Mouse (Mus musculus): ENCODE results near the gene Slc6a8. TPM values are rescaled to one million over a fixed set of nuclear protein-coding genes. Genes with fewer than 3 reads are reported as not detected.

The Slc6a8 gene
- total and polyA plus RNA-seq, 3 experiments = 5.4 to 11.9 TPM; not detected in 1

DNA sequence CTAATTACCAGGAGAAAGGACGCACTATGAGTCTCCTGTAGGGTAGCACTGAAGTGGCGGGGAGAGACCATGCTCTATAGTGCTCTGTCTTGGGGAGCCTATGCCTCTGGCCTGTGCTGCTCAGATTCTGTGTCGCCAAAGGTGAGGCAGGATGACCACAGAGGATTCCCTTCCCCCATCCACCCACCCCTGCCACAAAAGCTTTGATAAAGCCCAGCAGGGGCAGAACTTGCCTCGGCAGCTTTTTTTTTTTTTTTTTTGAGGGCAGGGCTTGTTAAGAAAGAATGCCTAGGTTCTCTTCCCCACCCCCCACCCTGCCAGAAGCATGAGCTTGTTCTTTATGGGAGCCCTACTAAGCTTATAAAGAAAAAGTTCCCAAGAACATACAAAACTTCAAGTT lies 27.8 kb upstream of the Slc6a8 start:
- Histone ChIP-seq H3K27ac (ENCODE audit: control insufficient read depth, low read depth, low read length) (no peak overlapping the region), H3K36me3 (ENCODE audit: control insufficient read depth in 1 of 2, insufficient read depth in 2 of 2, low read length in 2 of 2) (no peaks in the 10 kb centered on the region), H3K79me2 (ENCODE audit: control insufficient read depth, insufficient read depth, low read length, poor library complexity) (no peaks in the 10 kb centered on the region), H3K4me3 (ENCODE audit: control insufficient read depth in 1 of 2, insufficient read depth in 1 of 2, low read depth in 2 of 2, low read length in 2 of 2) (no peak overlapping the region), H3K9ac (ENCODE audit: control insufficient read depth, low read depth, low read length, poor library complexity, severe bottlenecking) (no peak overlapping the region), H3K27me3 (ENCODE audit: control insufficient read depth in 1 of 2, insufficient read depth in 2 of 2, low read length in 2 of 2) (no peaks in the 10 kb centered on the region), H3K4me1 (ENCODE audit: control insufficient read depth in 1 of 2, insufficient read depth in 2 of 2, low read length in 2 of 2) (no peaks in the 10 kb centered on the region), H3K9me3 (replicated peaks; ENCODE audit: insufficient read depth, low read length) (no peaks in the 10 kb centered on the region)
- no peak for DNase-seq (ENCODE audit: low read depth, low spot score)
- TF ChIP-seq ZNF384 (IDR thresholded peaks at IDR 0.05; ENCODE audit: low read depth, low read length) = 0 out of 2 replicates have a peak, but pooled peaks have one; percentile 30
- no peak for TF ChIP-seq JUND (IDR thresholded peaks at IDR 0.05; ENCODE audit: low read depth, low read length)

DNA sequence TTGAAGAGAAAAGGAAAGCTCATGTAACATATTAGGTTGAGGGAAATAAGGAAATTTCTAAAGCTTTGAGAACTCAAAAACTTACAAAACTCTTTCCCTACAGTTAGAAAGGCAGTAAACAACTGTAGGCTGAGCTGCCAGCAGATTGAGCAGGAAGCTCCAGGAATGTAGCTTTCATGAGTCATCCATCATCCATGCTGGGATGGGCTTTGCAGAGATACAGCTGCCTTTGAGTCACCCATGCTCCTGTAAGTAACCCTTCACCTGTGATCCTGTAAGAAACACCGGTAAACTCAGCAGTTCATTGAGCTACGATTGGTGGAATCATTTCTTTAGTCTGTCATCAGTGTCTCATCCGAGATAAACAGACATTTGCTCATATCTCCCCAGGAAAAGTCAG lies 22.1 kb upstream of the Slc6a8 start:
- DNase-seq (ENCODE audit: low read depth, low spot score) = no peak
- peaks cover 0 to 3% of the 10 kb centered on the region in 2 experiments; a peak in 1 of 4 replicates for H3K4me1 ChIP-seq (ENCODE audit: control insufficient read depth in 1 of 2, insufficient read depth in 2 of 2, low read length in 2 of 2)
- no peak overlapping the region for H3K9ac ChIP-seq (ENCODE audit: control insufficient read depth, low read depth, low read length, poor library complexity, severe bottlenecking)
- H3K79me2 ChIP-seq (ENCODE audit: control insufficient read depth, insufficient read depth, low read length, poor library complexity) = no peaks in the 10 kb centered on the region
- H3K27ac ChIP-seq (ENCODE audit: control insufficient read depth, low read depth, low read length) = no peak overlapping the region
- no peaks in the 10 kb centered on the region for H3K36me3 ChIP-seq (ENCODE audit: control insufficient read depth in 1 of 2, insufficient read depth in 2 of 2, low read length in 2 of 2)
- H3K27me3 ChIP-seq (ENCODE audit: control insufficient read depth in 1 of 2, insufficient read depth in 2 of 2, low read length in 2 of 2) = no peaks in the 10 kb centered on the region
- no peak overlapping the region for H3K4me3 ChIP-seq (ENCODE audit: control insufficient read depth in 1 of 2, insufficient read depth in 1 of 2, low read depth in 2 of 2, low read length in 2 of 2)
- H3K9me3 ChIP-seq (replicated peaks; ENCODE audit: insufficient read depth, low read length) = no peaks in the 10 kb centered on the region
- TF ChIP-seq TBP (IDR thresholded peaks at IDR 0.05; ENCODE audit: low read depth, low read length) (no peak), USF2 (IDR thresholded peaks at IDR 0.05; ENCODE audit: borderline replicate concordance in 1 of 2, insufficient read depth in 1 of 2, low read depth in 1 of 2, low read length in 2 of 2) (no peak), MAZ (IDR thresholded peaks at IDR 0.05; ENCODE audit: low read depth, low read length) (no peak)

DNA sequence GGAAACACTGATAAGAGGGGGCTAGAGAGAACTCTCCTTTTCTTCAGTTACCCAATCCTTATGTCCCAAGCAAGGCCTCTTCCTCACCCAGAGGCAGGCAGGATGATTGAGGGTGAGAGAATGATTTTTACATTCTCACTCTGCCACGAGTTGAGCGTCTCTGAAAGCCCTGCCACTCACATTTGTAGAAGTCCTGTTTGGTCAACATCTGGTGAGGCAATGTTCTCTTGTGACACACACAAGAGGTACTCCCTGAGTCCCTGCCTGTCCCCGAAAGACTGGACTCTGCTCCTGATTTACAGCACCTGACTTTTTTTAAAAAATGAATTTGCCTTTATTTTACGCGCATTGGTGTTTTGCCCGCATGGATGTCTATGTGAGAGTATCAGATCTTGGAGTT lies 19.6 kb upstream of the Slc6a8 start:
- Histone ChIP-seq H3K4me3 (ENCODE audit: control insufficient read depth in 1 of 2, insufficient read depth in 1 of 2, low read depth in 2 of 2, low read length in 2 of 2) (no peak overlapping the region), H3K36me3 (ENCODE audit: control insufficient read depth in 1 of 2, insufficient read depth in 2 of 2, low read length in 2 of 2) (no peaks in the 10 kb centered on the region)
- no peak for TF ChIP-seq CHD2 (IDR thresholded peaks at IDR 0.05; ENCODE audit: low read length)
- no peak for TF ChIP-seq TBP (IDR thresholded peaks at IDR 0.05; ENCODE audit: low read depth, low read length)
- TF ChIP-seq JUND (IDR thresholded peaks at IDR 0.05; ENCODE audit: low read depth, low read length) = no peak
- no peak for TF ChIP-seq NRF1 (IDR thresholded peaks at IDR 0.05; ENCODE audit: insufficient read depth, low read depth, low read length, poor library complexity, severe bottlenecking)
- no peak for TF ChIP-seq NELFE (IDR thresholded peaks at IDR 0.05; ENCODE audit: low read depth, low read length)
- TF ChIP-seq CHD1 (IDR thresholded peaks at IDR 0.05; ENCODE audit: low read depth, low read length) = no peak
- TF ChIP-seq USF1 (IDR thresholded peaks at IDR 0.05; ENCODE audit: low read depth, low read length) = no peak
- no peak for TF ChIP-seq RCOR1 (IDR thresholded peaks at IDR 0.05; ENCODE audit: low read depth, low read length)
- no peak for TF ChIP-seq HCFC1 (IDR thresholded peaks at IDR 0.05; ENCODE audit: low read depth, low read length)
- TF ChIP-seq GABPA (IDR thresholded peaks at IDR 0.05; ENCODE audit: low read depth, low read length) = no peak
- no peak for TF ChIP-seq EP300 (IDR thresholded peaks at IDR 0.05; ENCODE audit: low read depth in 1 of 2, low read length in 2 of 2)
- TF ChIP-seq MAFK (IDR thresholded peaks at IDR 0.05; ENCODE audit: borderline replicate concordance, low read depth, low read length) = no peak
- TF ChIP-seq ELF1 (IDR thresholded peaks at IDR 0.05; ENCODE audit: low read depth, low read length) = no peak
- no peak for TF ChIP-seq MXI1 (IDR thresholded peaks at IDR 0.05; ENCODE audit: low read depth, low read length)
- TF ChIP-seq GATA1 (IDR thresholded peaks at IDR 0.05; ENCODE audit: low read depth, low read length) = no peak
- TF ChIP-seq POLR2AphosphoS2 (IDR thresholded peaks at IDR 0.05; ENCODE audit: low read length) = no peak
- no peak for TF ChIP-seq MEF2A (IDR thresholded peaks at IDR 0.05; ENCODE audit: extremely low read depth, insufficient replicate concordance, low read depth, low read length, poor library complexity, severe bottlenecking)

More for the DNA sequence above, 19.6 kb upstream of the Slc6a8 start:
- no peaks in the 10 kb centered on the region for H3K9me3 ChIP-seq (replicated peaks; ENCODE audit: insufficient read depth, low read length)
- H3K79me2 ChIP-seq (ENCODE audit: control insufficient read depth, insufficient read depth, low read length, poor library complexity) = no peaks in the 10 kb centered on the region
- no peak overlapping the region for H3K27ac ChIP-seq (ENCODE audit: control insufficient read depth, low read depth, low read length)
- H3K4me1 ChIP-seq (ENCODE audit: control insufficient read depth in 1 of 2, insufficient read depth in 2 of 2, low read length in 2 of 2) = peaks cover 0 to 11% of the 10 kb centered on the region in 2 experiments; a peak in 1 of 4 replicates
- DNase-seq (ENCODE audit: low read depth, low spot score) = no peak
- no peak overlapping the region for H3K9ac ChIP-seq (ENCODE audit: control insufficient read depth, low read depth, low read length, poor library complexity, severe bottlenecking)
- H3K27me3 ChIP-seq (ENCODE audit: control insufficient read depth in 1 of 2, insufficient read depth in 2 of 2, low read length in 2 of 2) = no peaks in the 10 kb centered on the region
